Mouse (Mus musculus) gastrocnemius, postnatal 10 days (tissue): ENCODE results near the gene Trim7. TPM values are rescaled to one million over a fixed set of nuclear protein-coding genes. Genes with fewer than 3 reads are reported as not detected.
"Not testable (repeated sequence)": the region's sequence is repeated elsewhere in the genome, so short reads cannot be mapped to it uniquely, and the experiment has no call there.

Experiments
- DNase-seq: peaks from one replicate; pipeline ENCODE4 v3.0.0; 2021; ENCODE audit warnings: mixed read lengths
- total RNA-seq, 2 experiments: library from RNA; stranded (reverse); gene quantifications; 2 replicates each; pipeline ENCODE4 v1.2.3; 2021

Gene Trim7
- total RNA-seq, 2 experiments from 2014 or later: 107 to 110 TPM

GRCm38 (mm10) chr11:48801831-48802772, 23.8 kb upstream of the Trim7 start:
- no peak for DNase-seq

GRCm38 (mm10) chr11:48803988-48804387, 22.0 kb upstream of the Trim7 start:
- no peak for DNase-seq

DNA sequence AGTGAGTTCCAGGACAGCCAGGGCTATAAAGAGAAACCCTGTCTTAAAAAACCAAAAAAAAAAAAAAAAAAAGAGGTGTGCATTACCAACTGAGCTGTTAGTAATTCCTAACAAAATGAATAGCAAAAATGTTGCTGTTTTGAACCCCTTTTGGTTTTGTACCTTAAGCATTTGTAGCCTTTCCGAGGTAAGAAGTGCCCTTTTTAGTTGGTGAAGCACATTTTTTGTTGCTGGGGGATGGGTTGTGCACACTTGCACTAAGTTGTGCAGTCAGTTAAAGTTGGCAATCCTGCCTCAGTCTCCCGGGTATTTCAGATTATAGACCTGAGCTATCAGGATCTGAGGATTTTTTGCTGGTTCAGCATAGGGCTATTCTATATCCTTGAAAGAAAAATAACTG, 21.0 kb upstream of the Trim7 start:
- no peak for DNase-seq

GRCm38 (mm10) chr11:48806856-48807562, 18.9 kb upstream of the Trim7 start:
- no peak for DNase-seq

DNA sequence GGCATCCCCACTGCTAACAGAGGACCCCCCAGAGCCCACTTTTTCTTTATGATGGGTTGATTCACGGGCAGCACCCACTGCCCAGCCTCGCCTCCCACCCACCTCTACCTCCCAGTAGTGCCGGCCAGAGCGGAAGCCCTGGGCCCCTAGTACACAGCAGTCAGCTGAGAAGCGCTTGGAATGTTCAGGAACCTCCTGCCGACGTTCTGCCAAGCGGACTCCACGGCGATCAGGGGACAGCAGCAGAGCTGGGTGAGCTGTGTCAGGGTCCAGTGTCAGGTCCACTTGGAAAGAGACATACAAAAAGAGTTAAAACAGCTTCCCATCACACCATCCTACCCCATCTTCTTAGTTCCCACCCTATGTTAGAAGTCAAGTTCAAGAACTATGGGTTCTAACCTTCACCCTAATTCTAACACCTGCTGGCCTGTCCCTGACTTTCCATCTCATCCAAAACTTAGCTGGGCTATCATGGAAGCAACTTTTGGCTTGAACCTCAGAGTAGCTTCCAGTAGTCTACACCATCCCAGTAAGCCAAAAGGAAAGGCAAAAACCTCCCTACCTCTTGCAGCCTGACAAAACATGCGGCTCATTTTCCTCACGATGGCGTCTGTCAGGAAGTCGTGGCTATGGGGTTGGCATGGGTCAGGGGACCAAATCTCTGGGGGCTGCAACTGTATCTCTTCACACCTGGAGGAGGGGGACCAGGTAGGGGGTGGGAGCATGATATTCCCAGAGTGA, 18.2 kb upstream of the Trim7 start:
- DNase-seq: no peak

- DNase-seq: no peak
These were observed 17.7 kb upstream of the Trim7 start for GRCm38 (mm10) chr11:48808304-48808646.

DNA sequence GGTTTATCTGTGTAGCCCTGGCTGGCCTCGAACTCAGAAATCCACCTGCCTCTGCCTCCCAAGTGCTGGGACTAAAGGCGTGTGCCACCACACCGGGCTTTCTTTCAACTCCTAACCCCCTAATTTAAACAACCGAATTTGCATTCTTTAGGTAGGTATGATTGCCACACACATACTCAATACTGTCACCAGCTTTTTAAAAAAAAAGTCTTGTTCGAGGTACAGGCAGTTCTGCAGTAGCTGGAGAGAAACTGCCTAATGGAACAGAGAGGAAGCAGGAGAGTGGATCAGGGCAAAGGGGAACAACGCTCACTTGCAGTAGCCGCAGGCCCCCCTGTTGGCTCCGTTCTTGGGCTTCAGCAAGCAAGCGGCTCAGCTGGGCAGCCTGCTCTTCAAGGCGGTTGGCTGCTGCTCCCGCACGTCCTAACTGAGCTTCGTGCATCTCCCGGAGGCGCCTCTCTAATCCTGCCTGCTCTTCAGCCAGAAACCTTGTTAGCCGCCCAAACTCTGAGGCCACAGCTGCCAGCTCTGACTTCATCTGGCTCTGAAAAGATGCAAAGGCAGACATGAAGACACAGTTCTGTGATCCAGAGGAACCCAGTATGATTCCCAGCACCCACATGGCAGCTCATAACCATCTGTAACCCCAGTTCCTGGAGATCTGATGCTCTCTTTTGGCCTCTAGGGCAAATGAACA, 17.1 kb upstream of the Trim7 start:
- peak; percentile 57 for DNase-seq

DNA sequence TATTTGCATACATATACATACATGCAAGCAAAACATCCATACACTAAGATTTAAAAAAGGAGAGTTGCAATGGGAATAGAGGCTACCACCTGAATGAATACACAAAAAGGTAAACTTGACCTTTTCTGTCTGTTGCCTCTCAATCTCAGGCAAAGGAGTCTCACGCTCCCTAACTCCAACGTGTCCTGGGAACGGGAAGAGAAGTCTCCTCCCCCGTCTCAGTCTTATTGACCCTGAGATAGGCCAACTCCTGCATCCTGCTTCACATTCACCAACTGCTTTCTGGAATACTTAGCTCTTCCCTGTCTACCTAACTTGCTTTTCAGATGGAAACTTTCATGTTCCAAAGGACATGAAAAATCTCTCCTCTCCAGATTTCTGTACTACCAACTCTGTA, 16.5 kb upstream of the Trim7 start:
- no peak for DNase-seq

- no peak for DNase-seq
These were observed 15.8 kb upstream of the Trim7 start for GRCm38 (mm10) chr11:48810142-48810541.

DNA sequence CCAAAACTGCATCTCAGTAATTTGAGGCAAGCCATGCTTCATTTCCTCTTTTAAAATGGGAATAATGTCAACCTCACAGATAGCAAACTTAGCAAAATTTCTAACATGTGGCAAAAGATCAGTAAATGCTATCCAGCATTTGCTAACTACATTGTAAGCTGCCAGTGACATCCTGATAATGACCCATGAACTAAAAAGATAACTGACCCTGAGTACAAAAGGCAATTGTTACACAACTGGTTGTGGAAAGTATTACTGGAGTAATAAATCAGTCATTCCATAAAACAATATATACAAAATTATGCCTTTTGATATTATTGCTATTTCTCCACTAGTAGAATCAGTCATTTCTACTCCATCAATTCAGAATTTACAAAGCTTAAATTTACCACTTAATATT, 12.2 kb upstream of the Trim7 start:
- DNase-seq: no peak

GRCm38 (mm10) chr11:48815851-48816250, 10.1 kb upstream of the Trim7 start:
- DNase-seq: no peak

DNA sequence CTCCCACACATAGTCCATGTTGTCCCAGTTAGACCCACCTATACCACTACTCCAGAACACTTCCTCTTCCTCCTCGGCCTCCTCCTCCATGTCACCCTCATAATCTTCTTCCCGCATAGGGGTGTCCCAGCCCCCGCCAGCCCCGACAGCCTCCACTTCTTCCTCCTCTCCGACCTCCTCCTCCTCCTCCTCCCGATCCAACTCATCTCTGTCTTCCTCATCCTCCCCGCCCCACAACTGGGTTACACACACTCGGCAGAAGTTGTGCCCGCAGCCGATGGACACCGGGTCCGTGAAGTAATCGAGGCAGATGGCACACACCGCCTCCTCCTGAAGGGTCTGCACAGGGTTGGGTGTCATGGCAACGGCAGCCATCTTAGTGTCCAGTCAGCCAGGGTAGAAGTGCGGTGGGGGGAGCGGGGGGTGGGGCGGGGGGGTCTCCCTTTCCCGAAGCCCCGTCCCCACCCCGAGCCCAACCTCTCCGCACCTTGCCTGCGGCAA, 9.6 kb upstream of the Trim7 start:
- DNase-seq: peak; percentile 42

DNA sequence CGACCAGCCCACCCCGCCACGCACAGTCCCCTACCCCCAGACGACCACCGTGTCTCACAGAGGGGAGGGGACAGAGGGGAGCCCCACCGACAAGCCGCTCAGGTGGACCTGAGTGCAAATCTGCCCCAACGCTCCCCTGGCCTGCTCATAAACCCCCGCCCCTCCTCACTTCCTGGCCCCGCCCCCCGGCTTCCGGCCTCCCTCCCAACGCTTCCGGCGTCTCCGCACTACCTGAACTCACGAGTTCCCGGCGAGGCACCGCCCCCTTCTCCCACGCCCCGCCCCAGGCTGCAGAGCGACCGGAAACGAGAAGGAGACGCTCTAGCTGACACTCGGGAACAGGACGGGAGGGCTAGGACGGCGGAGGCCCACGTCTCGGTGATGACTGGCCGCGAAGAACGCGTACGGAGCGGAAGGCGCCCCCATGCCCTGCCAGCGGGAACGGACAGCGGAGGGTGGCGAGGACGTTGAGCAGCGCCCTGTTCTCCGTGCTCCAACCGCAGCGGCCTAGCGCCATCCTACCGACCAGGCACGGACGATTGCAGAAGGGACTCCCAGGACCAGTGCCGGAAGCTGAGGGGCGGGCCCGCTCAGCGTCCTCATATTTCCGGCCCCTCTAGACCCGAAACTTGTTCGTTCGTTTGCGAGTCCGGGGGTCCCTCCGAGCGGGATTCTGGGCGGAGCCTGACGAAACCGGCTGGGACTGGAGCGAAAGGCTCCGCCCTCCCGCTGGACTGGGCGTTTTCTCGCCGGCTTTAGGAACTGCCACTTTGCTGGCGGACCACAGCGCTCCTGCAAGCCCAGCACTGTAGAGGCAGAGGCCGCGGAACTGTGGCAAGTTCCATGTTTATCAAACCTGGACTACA, 8.9 kb upstream of the Trim7 start, which contains the start of gene Trim41:
Trim41 (minus strand) TSS at position 554 of the 866 bp plus-strand sequence.
- DNase-seq: peak; percentile 99

DNA sequence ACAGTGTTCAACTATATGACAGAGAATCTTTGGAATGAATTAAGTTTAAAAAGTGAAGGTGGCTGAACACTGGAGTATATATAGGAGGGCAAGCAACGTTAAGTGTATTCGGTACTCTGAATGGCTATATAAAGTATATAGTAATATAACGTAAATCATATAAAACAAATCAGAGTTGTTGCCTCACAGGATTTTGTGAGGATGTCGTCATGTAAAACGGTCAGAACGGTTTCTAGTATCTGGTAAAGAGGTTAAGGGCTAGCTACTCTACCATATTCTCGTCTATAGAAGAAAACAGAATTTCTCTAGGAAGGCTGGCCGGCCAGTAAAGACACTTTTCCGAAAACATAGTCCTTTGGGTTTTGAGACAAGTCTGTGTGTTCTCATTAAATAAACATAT, 8.1 kb upstream of the Trim7 start:
- DNase-seq: no peak

DNA sequence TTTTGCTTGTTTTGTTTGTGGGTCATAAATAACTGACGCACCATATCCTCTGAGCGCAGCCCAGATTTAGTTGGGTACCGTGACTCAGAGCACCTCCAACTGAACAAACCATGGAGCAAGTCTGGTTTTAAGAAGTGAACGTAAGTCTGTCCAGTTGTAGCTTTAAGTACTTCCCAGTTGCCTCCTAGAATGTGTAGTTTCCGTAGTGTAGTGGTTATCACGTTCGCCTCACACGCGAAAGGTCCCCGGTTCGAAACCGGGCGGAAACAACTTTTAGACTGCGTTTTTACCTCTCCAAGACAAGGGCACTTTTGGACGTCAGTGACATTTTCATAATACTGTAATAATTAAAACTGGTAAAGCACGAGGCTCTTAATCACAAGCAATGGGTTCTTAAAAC, 7.6 kb upstream of the Trim7 start:
- peak; percentile 75 for DNase-seq

GRCm38 (mm10) chr11:48819614-48820307, 6.2 kb upstream of the Trim7 start:
- DNase-seq: no peak

DNA sequence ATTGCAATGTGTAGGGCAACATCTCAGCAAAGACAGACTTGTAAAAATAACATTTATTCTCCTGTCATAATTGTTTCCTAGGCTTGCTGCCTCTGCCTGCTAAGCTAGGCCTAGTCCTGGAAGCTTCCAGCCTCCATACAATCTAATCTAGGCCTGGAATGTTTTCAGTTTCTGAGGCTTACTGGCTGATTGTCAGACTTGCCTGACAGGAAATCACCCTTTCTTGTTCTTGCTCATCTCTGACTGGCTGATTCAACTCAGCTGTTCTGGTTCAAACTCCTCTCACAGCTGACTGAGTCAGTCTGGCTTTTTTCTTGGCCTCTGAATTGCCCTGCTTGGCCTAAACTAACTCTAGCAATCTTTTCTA, 5.6 kb upstream of the Trim7 start:
- no peak for DNase-seq

- DNase-seq: not testable (repeated sequence)
These were observed 4.6 kb upstream of the Trim7 start for GRCm38 (mm10) chr11:48821299-48821698.

GRCm38 (mm10) chr11:48822768-48823512, 3.0 kb upstream of the Trim7 start:
- no peak for DNase-seq

GRCm38 (mm10) chr11:48823536-48823972, 2.4 kb upstream of the Trim7 start:
- DNase-seq: no peak
